Mouse (Mus musculus): Measurements from ENCODE around the gene Pltp.

- TF ChIP-seq POLR2A (IDR thresholded peaks at IDR 0.05; ENCODE audit: borderline replicate concordance, insufficient read depth, low read length) (no peak), CTCF (IDR thresholded peaks at IDR 0.05; ENCODE audit: borderline replicate concordance, insufficient read depth, low read depth, low read length) (no peak)
These were observed 16.1 kb upstream of the Pltp start for GRCm38 (mm10) chr2:164873621-164874020.

Data from cerebellum, adult 2 months (tissue).